Mouse (Mus musculus) cerebellum, postnatal 10 days (tissue): Measurements from ENCODE around the gene Acly.

Source experiments
- DNase-seq, 2 experiments: peaks; one replicate each; pipeline ENCODE4 v3.0.0; 2021; ENCODE audit warnings: mixed read lengths in 2 of 2

Acly gene

DNA sequence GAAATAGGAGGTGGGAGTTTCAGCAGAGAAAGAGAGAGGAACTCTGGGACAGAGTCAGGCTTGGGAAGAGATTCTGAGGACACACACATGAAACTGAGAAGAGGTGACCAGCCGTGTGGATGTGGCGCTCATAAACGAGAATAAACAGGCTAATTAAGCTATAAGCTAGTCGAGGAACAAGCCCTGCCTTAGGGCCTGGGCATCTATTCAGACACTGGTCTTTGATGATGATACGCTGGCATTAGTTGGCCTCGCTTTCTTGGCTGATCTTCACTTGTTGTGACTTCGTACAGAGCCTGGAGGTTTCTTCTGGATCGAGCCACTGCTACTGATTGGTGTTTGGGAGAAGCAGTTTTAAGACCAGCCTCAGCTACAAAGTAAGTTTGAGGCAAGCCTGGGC, 21.8 kb downstream of the Acly start:
- no peak for DNase-seq

DNA sequence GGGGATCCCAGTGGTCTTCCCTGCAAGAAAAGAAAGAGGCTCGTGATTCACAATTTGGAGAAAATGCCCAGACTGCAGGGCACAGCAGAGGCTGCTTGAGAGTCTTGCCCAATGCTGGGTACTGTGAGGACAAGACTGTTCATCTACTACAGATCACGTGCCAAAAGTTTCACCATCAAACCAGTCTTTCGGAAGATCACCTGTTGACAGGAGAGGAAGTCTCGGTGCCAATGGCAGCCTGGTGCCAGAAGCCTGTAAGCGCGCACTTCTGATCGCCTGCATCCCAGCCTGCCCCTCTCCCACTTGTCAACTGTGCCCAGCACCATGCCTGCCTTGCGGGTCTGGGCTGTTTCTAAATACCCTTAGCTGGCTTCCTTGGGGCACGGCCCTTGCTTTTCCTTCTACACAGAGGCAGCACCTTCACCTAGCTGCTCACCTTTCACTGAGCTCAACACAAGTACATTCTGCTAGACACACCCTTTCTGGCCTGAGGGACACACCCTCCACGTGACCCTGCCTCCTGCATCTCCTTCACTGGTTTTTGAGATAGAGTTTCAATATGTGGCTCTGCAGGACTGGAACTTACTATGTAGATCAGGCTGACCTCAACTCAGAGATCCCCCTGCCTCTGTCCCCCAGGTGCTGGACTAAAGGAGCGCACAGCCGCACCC, 22.7 kb downstream of the Acly start:
- no peak for DNase-seq

DNA sequence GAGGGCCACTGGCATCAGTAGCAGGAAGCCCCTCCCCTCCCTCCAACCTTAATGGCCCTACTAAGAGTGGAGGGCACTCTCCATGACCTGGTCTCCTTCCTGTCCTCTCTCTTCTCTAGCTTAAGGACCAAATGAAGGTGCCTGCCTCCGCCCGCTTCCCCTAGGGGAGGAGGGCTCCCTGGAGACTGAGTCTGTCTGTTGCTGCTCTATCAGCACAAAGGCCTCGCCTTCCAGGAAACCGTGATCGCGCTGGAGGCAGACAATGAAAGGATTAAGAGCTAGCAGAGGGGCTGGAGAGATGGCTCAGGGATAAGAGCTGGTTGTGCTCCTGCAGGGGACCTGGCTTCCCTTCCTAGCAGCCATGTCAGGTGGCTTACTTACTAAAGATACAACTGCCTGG, 26.5 kb downstream of the Acly start:
- DNase-seq, result no peak

DNA sequence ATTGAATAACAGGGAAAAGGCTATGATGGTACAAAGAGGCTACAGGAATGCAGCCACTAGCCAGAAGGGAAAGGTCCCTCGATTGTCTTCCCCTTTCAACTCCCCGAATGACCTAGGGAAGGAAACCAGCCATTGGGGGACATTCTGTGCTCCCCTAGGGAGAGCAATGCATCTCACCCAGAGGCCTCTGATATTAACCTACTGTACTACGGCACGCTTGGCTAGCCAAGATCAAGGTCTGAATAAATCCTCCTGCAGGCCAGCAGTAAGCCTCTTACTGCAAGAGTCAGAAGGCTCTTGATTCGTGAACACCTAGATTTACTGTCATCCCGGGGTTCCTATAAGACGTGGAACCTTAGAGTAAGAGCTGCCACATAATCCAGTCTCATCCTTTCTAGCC, 27.1 kb downstream of the Acly start:
- no peak for DNase-seq

DNA sequence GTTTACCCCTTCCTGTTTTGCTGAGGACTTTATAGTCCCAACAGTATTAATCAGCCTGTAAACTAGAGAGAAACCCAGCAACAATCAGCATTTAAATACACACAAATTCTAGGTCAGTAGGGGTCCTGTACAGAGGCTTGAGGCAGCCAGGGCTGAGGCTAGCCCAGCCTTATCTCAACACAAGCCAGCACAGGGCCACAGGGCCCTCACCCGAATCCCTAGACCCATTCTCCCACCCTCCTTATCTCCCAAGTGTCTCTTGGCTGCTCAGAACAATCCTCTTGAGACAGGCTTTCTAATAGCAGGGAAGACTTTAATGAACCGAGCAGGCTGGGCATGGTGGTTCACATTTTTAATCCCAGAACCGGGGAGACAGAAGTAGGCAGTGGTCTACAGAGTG, 27.6 kb downstream of the Acly start:
- DNase-seq, result no peak

DNA sequence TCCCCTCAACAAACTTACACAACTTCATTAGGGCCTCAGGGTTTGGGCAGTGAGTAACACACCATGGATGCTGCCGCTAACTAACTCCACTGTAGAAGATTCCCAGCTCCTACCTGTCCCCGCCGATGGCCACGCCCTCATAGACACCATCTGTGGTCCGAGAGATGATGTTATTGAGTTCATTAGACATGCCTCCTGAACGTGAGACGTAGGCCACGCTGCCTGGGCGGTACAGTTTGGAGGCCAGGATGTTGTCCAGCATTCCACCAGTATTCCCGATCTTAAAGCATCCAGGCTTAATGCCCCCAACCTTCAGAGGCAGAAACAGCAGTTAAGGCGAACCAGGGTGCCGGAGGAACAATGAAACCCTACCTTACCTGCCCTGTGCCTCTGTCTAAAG, 34.0 kb downstream of the Acly start:
- DNase-seq, result no peak

DNA sequence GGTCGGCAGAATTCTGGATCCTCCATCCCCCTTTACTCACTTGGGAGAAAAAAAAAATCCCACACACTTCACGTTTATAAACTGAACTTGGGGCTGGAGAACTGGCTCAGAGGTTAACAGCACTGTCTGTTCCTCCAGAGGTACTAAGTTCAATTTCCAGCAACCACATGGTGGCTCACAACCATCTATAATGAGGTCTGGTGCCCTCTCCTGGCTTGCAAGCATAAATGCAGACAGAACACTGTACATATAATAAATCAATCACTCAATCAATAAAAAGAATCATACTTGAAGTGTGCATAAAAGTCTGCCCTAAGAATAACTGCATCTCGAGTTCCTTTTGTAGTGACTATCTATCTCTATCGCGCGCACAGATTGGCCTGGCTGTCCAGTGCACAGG, 36.8 kb downstream of the Acly start:
- peak in 1 of 2 experiments; percentile 16 for DNase-seq

DNA sequence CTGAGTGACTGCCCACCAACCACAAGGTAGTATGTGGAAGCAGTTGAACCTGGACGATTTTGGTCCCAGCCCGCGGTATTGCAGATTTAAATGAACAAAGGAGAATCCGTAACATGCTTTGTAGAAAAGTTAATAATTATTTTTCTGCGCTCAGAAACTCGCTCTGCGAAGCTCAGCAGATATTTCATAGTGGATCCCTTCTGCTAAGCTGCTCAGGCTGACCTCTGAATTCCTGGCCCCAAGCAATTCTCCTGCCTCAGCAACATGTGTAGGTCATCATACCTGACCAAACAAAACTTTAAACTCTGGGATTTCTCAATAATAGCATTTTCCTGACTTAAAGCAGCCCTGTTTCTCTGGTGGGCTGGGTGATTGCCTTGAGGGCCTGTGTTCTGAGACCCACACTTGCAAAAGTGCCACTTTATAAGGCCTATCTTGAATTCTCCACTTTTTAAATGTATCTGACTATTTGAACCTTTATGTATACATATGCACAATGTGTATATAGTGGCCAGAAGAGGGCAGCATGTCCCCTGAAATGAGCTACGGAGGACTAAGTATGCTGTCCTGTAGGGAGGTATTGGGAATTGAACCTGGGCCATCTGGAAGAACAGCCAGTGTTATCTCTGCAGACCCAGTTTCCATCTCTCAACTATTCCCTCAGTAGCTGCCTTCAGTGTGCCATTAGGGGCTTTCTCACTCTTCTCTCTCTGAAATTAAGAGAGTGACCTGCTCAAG, 41.8 kb downstream of the Acly start:
- peak; percentile 76 to 78 for DNase-seq

DNA sequence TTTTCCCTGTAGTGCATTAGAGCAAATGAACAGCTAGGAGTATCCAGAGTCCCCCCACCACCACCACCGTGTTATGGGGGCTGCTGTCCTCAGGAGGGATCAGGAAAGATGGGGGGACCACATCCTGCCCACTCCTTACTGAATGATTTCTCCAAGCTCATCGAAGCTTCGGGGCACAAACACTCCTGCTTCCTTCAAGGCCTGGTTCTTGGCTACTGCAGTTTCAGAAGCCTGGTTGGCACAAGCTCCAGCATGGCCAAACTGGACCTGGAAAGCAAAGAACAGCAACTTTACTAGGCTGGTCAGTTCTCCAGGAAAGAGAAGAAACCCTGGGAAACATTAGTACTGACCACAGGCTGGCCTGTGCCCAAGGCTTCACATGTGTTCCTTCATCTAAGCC, 43.3 kb downstream of the Acly start:
- no peak for DNase-seq

DNA sequence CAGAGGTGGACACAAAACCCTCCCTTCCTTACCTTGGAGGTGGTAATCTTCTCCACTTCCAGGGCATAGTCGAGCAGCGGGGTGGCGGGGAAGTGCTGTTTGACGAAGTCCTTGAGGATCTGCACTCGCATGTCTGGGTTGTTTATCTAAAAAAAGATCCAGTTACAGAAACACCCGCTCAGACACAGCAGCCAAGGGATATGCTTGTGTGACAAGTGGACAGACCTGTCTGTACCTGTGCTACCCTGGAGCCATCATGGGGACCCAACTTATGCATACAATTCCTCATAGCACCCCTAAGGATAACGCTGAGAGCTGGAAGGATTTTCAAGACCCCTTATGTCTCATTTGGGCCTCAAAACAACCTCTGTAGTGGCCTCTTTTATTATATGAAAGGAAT, 48.6 kb downstream of the Acly start:
- no peak for DNase-seq

DNA sequence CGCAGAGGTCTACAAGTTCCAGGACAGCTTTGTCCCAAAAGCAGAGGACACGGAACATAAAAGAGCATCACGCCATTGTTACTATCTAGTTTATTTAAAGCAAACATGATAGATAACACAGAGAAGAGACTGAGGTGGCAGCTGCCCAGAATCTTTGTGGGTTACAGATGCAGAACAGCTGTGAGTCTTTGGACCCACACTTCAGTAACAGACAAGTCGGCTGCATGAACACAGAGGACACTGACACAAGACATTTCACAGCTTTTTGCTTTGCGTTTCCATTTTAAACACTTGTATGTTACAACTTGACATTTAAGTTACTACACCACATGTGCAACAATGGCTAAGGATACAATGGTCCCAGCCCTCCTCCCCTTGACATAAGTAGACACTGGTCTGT, 51.5 kb downstream of the Acly start:
- no peak for DNase-seq

DNA sequence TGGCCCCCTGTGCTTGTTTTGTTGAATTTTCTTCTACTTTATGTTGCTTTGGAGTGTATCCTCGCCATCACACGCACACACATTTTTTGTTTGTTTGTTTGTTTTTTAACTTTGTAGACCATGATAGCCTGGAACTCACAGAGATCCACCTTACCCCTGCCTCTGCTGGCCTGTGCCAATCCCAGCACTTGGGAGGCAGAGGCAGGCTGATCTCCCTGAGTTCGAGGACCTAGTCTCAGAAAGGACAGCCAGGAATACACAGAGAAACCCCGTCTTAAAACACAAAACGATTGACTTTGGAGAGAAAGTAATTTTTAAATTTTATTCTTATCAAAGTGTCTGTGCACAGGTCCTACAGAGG, 54.9 kb downstream of the Acly start:
- no peak for DNase-seq

DNA sequence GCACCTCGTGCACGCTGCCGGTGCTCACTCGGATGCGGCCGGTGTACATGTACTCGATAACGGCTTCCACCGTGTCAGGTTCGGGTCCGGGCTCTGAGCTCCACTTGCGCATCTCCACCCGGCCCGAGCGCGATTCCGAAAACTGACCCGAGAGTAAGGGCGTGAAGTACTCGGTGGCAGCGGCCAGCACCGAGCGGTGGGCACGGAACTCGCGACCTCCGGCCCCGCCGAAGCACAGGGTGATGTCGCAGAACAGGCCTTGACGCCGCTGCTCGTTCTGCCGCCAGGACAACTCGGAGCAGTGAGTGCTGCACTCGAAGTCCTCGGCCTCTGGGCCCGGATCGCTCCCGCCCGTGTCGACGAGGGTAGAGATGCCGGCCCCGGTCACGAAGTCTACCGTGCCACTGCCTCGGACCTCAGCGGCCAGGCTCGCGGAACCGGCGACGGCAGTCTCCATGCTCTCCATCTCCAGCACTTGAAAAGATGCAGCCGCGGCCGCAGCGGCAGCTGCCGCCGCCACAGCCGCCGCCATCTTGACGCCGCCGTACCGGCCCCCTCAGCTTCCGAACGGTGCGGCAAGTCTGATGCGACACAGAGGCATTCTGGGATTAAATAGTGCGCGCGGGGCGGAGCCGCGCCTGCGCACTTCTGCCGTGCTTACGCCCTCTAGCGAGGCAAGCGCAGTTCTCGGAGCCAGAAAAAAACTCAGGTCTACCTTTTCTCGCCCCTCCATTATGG, 55.4 kb downstream of the Acly start, which contains the start of gene Klhl11:
Gene Klhl11 (minus strand): TSS at position 545 of the 738 bp plus-strand sequence.
- peak; percentile 94 to 95 for DNase-seq

DNA sequence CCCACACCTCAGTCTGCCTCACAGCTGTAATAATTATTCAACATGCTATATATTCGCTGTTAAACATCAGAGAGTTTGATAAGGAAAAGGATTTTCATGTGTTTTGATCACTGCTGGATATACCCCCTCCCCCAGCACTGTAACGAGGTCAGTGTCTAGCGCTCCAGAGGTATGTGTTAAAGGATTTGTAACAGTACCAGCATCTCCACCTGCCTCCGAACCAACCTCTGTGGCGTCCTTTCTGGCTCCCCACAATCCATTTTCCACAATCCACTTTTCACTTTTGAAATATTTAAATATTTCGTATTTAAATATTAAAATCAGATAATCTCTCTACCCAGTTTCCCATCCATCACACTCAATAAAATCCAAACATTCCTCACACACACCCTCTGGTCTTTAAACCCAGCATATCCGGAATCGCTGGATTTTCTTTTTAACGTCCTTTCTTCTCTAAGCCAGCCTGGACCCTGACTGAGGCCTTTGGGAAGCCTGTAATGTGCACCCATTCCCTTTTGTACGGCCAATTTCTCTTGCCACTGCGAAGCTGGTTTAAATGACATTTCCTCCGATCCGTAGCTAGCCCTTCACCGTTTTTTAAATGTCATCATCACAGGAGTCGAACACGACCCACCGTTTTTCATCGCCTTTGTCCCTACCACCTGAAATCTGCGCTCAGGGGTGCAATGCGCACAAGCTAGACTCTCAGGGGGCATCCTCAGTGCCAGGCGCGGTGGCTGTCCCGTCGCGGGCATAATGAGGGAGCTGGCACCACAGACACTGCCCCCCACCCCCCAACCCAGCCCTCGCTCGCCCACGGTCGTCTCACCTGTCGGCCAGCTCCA, 56.2 kb downstream of the Acly start:
- DNase-seq, result peak in 1 of 2 experiments; percentile 36

DNA sequence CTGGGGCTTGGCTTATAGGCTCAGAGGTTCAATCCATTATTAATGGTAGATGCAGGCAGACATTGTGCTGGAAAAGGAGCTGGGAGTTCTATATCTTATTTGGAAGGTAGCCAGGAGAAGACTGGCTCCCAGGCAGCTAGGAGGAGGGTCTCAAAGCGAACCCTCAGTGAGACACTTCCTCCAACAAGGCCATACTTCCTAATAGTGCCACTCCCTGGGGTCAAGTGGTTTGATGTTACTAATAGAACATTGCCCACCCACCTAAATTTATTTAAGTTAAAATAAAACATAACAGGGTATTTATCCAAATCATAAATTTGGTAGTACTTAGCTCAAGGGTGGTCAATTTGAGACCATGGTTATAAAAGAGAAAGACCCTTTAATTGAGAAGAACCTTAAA, 62.0 kb downstream of the Acly start:
- DNase-seq, result no peak

DNA sequence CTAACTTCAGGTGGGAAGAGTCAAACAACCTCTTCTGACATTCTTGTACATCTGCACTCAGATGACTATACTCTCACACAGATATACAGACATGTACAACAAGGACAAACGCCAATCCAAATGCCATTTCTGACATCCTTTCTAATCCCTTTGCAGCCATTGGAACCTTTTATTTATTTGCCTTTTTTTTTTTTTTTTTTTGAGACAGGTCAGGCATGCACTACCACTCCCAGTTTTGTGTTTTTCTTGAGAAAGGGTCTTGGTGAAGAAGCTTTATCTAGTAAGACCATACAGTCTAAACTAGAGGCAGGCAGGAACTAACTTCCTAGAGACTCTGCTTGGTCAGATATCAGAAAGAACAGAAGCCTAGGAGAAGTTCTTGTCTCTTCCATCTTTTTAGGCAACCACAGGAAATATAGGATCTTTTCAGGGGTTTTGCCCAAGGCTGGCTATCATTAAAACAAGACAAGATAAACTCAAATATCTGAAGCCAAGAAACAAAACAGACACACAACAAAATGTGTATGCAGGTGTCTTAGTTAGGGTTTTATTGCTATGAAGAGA, 62.5 kb downstream of the Acly start:
- DNase-seq, result no peak

DNA sequence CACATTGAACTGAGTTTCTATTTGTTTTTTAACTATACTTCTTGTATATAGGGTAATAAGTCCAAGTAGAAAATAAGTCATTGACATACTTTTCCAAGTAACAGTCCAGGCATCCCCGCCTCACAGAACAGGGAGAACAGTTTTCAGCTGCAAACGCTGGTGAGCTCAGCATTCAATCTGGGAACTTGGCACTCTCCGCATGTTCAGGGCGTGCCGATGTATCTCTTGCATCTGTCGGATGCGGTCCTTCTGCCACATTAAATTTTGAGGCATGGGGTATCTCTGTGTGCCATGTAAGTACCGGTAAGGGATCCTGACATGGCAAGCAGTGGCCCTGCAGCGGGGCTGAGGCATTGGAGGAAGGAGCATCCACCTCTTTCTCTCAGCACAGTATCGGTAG, 65.1 kb downstream of the Acly start:
- peak; percentile 46 to 57 for DNase-seq

DNA sequence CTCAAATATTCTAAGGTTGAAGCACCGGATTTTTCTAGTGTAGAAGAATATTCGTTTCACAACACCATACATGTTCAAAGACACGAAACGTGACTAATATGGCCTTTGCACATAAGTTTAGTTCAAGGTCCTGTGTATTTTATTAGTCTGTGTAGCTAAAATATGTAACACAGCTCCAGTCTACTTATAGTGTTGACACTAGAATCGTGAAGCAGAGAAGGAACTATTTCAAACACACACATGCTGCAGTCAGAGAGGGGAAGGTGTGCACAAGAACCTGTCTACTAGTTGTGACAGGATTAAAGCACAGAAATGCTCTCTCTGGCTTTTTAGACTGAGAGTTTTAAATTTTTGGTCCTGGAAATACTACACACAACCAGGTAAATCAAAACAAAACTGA, 70.1 kb downstream of the Acly start:
- no peak for DNase-seq

DNA sequence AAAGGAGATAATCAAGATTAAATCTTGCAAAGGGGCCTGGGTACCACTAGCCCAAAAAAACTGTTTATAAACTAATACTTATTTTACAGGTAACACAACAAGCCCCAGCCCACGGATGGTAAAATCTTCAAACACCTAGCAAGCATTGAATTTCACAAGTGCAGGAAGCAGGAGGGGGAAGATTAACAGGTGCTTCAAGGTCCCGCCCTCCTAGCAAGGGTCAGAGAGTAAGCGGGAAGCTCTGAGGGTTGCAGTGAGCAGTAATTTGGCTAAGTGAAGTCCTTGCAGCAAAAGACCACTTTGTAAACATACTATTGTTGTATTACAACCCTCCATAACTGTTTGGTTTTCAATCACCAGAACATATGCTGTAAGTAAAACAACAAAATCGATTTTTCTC, 70.6 kb downstream of the Acly start:
- no peak for DNase-seq

DNA sequence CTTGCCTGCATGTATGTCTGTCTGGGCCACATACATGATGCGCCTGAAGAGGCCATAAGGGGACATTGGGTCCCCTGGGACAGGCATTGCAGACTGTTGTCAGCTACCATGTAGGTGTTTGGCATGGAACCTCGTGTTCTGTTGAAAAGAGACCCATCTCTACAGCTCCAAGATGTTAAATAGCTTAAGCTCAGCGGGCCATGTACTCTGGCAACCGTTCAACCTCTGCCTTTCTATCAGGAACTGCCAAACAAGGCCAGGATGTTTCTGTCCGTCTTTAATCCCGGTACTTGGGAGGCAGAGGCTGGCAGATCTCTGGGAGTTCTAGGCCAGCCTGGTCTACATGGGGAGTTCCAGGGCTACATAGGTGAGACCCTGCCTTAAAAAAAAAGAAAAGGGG, 85.2 kb downstream of the Acly start:
- DNase-seq, result peak; percentile 56 to 62

DNA sequence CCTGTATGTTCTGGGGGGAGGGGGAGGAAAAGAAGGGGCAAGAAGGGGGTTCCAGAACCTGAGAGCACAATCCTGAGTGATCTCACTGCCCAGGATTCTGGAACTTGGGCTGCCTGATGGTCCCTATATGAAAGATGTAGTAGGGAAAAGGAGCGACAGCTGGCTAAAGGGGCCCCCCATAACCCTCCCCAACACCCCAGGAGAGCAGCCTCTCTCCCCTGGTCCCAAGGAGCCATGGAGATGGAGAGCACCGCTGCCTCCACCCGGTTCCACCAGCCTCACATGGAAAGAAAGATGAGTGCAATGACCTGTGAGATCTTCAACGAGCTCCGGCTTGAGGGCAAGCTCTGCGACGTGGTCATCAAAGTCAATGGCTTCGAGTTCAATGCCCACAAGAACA, 86.0 kb downstream of the Acly start, which contains the start of the genes Nt5c3b and Klhl10:
Gene Nt5c3b (minus strand): TSS at position 12 of the 400 bp plus-strand sequence.
Gene Klhl10 (plus strand): TSS at position 121 of the 400 bp plus-strand sequence.
- no peak for DNase-seq
